Mouse (Mus musculus): ENCODE data around the gene Actc1.

The Actc1 gene

DNA sequence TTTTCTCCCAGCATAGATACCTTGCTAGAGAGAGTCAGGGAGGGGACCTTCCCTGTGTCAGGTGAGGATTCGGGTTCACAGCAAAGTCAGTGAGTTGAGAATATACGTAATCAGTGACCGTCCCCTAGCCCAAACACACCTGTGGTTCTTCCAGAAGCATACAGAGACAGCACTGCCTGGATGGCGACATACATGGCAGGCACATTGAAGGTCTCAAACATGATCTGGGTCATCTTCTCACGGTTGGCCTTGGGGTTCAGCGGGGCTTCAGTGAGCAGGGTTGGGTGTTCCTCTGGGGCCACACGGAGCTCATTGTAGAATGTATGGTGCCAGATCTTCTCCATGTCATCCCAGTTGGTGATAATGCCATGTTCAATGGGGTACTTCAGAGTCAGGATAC, 3.2 kb downstream of the Actc1 start:
- DNase-seq (ENCODE audit: low spot score in 2 of 2): no peak

- no peak for DNase-seq (ENCODE audit: low spot score in 2 of 2)
Observed at GRCm38 (mm10) chr2:114049372-114049771, 4.0 kb downstream of the Actc1 start.

GRCm38 (mm10) chr2:114047960-114048611, 5.3 kb downstream of the Actc1 start:
- no peak for DNase-seq (ENCODE audit: low spot score in 2 of 2)

GRCm38 (mm10) chr2:114046151-114046664, 7.1 kb downstream of the Actc1 start:
- DNase-seq (ENCODE audit: low spot score in 2 of 2): no peak

- no peak for DNase-seq (ENCODE audit: low spot score in 2 of 2)
Observed at GRCm38 (mm10) chr2:114037926-114038325, 15.4 kb downstream of the Actc1 start.

GRCm38 (mm10) chr2:114032259-114032658, 21.1 kb downstream of the Actc1 start:
- DNase-seq (ENCODE audit: low spot score in 2 of 2): no peak

DNA sequence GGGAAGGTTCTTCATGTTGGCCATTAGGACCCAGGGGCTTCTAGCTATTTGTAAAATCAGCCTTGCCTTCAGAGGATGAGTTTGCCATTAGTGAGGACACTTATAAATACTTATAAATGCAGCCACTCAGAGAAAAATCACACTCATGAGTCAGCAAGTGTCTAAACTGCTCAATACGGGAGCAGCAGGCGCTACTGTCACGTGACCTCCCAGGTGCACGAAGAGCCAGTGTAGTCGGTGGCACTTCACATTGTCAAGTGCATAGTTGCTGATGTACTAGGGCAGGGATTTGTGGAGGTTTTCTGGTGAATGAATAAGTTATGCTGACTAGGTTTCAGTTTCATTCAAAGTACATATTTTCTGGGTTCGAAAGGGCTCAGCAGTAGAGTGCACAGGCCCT, 30.0 kb downstream of the Actc1 start:
- DNase-seq (ENCODE audit: low spot score in 2 of 2): no peak

GRCm38 (mm10) chr2:114020210-114020563, 33.2 kb downstream of the Actc1 start:
- DNase-seq (ENCODE audit: low spot score in 2 of 2): no peak

DNA sequence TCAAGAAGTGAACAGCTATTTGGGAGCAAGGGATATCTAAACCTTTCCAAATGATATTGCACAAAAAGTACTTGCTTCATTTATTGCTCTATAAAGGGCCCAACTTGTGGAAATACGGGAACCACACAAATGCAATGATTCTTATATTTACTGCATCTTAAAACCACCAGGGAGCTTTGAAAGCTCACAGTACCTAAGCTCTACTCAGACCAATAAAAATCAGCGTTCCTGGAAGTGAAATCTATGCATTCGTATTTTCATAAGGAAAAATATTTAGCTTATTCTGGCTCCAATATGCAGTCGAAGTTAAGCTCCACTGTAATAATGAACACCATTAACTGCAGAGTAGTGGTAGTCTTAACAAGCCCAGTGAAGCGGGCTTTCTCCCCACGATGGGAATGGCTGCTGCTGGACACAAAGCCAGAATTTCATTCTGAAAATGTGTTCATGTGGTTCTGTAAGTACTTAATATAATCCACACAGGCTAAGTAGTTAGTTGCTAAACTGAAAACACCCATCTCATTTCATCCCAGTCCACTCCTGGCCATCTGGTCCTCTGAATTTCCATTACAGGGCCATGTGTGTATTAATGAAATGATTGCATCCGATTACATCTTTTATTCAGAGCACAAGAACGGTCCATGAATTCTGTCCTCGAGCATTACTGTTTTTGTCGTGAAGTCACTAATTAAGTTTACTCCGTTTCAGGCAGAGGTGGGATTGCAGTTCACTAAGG, 33.7 kb downstream of the Actc1 start:
- no peak for DNase-seq (ENCODE audit: low spot score in 2 of 2)

GRCm38 (mm10) chr2:114018136-114018535, 35.2 kb downstream of the Actc1 start:
- DNase-seq (ENCODE audit: low spot score in 2 of 2): no peak

DNA sequence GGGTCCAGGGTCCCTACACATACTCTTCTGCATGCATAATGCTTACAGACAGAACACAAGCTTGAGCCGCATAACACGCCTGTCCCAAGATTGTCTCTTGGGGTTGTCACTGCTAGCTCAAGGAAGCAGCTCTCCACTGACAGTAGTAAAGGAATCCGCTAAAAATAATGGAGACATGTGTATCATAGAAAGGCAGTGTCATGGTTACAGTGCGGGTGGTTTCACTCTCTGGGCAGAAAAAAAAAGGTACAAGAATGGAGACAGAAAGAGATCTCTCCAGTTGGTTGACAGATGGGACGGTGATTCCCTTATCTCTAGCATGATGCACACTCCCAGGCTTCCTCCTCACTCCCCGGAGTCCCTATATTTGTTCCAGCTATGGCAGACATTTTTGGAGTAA, 38.5 kb downstream of the Actc1 start:
- no peak for DNase-seq (ENCODE audit: low spot score in 2 of 2)

DNA sequence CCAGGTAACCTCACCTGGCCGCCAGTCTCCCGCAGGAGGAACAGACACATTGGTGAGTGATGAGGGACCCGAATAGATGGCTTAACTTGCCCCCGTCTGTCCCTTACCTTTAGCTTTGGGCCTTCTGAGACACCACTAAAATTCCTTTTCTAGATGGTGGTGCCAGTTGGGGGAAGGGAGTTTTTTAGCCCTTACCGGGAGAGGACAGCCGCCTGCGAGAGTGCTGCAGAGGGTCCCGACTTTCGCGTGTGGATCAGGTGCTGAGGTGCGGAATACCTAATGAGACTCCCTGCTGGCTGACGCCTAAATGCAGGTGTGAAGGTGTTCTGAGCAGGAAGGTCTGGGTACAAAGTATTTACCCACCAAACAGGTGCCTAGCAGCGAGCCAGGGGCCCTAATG, 39.5 kb downstream of the Actc1 start:
- no peak for DNase-seq (ENCODE audit: low spot score in 2 of 2)

DNA sequence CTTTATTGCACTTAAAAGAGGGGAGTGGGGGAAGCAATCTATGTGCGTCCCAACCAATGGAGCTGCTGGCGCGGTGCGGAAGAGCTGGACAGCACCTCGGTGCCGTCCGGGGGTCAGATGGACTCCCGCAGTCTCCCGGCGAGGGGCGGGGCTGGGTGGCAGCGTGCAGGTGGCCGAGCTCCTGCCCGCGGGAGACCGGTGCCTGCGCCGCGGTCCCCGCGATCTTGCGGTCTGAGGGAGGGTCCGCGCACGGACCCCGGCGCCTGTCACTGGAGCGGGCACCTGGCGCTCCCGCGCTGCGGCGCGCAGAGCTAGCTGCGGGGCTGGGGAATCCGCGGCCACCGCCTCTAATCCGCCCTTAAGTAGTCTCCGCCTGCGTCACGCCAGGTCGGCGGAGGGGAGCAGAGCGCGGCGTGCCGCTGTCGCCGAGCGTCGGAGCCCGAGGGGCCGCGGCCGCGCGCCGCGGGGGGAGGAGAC, 40.0 kb downstream of the Actc1 start, which contains the start of gene Gjd2:
Gene Gjd2 (minus strand): TSS at position 325 of the 477 bp plus-strand sequence.
- peak in 1 of 2 experiments; percentile 28 for DNase-seq (ENCODE audit: low spot score in 2 of 2)

DNA sequence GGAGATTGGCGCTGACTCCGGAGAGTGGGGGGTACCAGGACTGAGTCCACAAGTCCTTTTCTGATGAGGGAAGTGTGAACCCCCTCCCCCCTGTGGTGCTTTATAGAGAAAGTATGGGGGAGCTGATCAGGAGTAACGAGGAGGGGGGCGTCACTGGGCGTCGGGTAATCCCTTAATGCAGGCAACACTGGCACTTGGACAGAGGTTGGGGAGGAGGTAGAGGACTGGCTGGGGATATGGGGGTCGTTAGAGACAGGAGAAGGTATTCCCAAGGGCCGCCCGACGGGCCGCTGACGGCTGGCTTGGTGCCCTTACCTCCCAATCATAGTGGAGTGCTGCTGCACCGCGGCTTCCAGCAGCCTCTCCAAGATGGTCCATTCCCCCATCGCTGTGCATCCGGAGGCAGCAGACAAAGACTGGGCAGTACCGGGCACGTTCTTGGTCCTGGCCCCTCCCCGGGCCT, 40.6 kb downstream of the Actc1 start:
- peak; percentile 19 to 28 for DNase-seq (ENCODE audit: low spot score in 2 of 2)

- no peak for DNase-seq (ENCODE audit: low spot score in 2 of 2)
Observed at GRCm38 (mm10) chr2:114011838-114012237, 41.5 kb downstream of the Actc1 start.

- no peak for DNase-seq (ENCODE audit: low spot score in 2 of 2)
Observed at GRCm38 (mm10) chr2:114008321-114008720, 45.0 kb downstream of the Actc1 start.

DNA sequence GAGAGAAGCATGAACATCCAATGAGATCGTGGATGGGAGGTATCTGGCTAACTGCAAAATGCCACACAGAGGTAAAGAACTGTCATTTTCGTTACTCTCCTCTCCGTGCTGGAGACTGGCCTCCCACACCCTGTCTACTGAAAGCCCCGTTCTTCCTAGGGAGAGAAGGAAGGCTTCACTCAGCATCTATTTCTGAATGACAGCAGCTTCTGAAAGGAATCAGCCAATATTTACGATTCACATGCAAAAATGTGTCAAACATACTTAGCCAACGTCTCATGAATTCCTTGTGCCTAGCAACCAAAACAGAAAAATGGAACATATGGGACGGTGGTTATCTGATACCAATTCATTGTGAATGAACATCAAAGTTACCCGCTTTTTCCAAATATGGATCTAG, 55.9 kb downstream of the Actc1 start:
- DNase-seq (ENCODE audit: low spot score in 2 of 2): no peak
